Mouse (Mus musculus): ENCODE results near the gene Cldn22.

Gene Cldn22

GRCm38 (mm10) chr8:47843063-47843462 lies 18.8 kb downstream of the Cldn22 start:
- DNase-seq, result no peak

- no peak for DNase-seq
Observed at GRCm38 (mm10) chr8:47843651-47844050, 19.4 kb downstream of the Cldn22 start.

GRCm38 (mm10) chr8:47845956-47846355 lies 21.7 kb downstream of the Cldn22 start:
- no peak for DNase-seq

- no peak for DNase-seq
Observed at GRCm38 (mm10) chr8:47847161-47847560, 22.9 kb downstream of the Cldn22 start.

GRCm38 (mm10) chr8:47847931-47848330 lies 23.6 kb downstream of the Cldn22 start:
- DNase-seq, result no peak

GRCm38 (mm10) chr8:47849842-47850241 lies 25.6 kb downstream of the Cldn22 start:
- DNase-seq, result peak; percentile 15

- peak; percentile 36 for DNase-seq
Observed at GRCm38 (mm10) chr8:47851824-47852502, 27.7 kb downstream of the Cldn22 start.

- peak; percentile 46 for DNase-seq
Observed at GRCm38 (mm10) chr8:47852737-47853136, 28.5 kb downstream of the Cldn22 start.

GRCm38 (mm10) chr8:47853356-47853755 lies 29.1 kb downstream of the Cldn22 start:
- DNase-seq, result no peak

- no peak for DNase-seq
Observed at GRCm38 (mm10) chr8:47859259-47859658, 35.0 kb downstream of the Cldn22 start.

GRCm38 (mm10) chr8:47866568-47866967 lies 42.3 kb downstream of the Cldn22 start:
- no peak for DNase-seq

GRCm38 (mm10) chr8:47867067-47867466 lies 42.8 kb downstream of the Cldn22 start:
- peak; percentile 79 for DNase-seq

- DNase-seq, result peak; percentile 25
Observed at GRCm38 (mm10) chr8:47872361-47873107, 48.3 kb downstream of the Cldn22 start.

GRCm38 (mm10) chr8:47874497-47875178 lies 50.4 kb downstream of the Cldn22 start:
- no peak for DNase-seq
